Mouse (Mus musculus): Measurements from ENCODE around the gene Cmtm7.

- TF ChIP-seq POLR2A (IDR thresholded peaks at IDR 0.05; ENCODE audit: insufficient read length, low read depth), result no peak
- no peak for TF ChIP-seq MYOD1 (IDR thresholded peaks at IDR 0.05; ENCODE audit: control insufficient read depth in 1 of 3, insufficient read length in 2 of 3, low read depth in 2 of 3)
- no peak for TF ChIP-seq SRF (IDR thresholded peaks at IDR 0.05; ENCODE audit: control insufficient read depth, insufficient read length, low read depth)
- TF ChIP-seq MYOG (IDR thresholded peaks at IDR 0.05; ENCODE audit: control insufficient read depth in 1 of 3, insufficient read depth in 1 of 3, insufficient read length in 2 of 3, low read depth in 2 of 3), result no peak
- TF ChIP-seq CEBPB (IDR thresholded peaks at IDR 0.05; ENCODE audit: insufficient read depth, poor library complexity, severe bottlenecking), result no peak
- TF ChIP-seq TCF12 (IDR thresholded peaks at IDR 0.05; ENCODE audit: insufficient read depth, poor library complexity, severe bottlenecking), result no peak
- no peak for TF ChIP-seq POLR2AphosphoS2 (IDR thresholded peaks at IDR 0.05; ENCODE audit: insufficient read length, low read depth)
- no peak for TF ChIP-seq USF1 (IDR thresholded peaks at IDR 0.05; ENCODE audit: low read depth)
- TF ChIP-seq MAX (IDR thresholded peaks at IDR 0.05; ENCODE audit: low read depth), result no peak
- TF ChIP-seq TCF3 (IDR thresholded peaks at IDR 0.05; ENCODE audit: insufficient read length, low read depth), result no peak
These were observed 5.5 kb upstream of the Cmtm7 start for GRCm38 (mm10) chr9:114787134-114787533.

Measured in myocyte (in vitro differentiated cells).